Mouse (Mus musculus): ENCODE results near the gene Xrcc1. TPM values are rescaled to one million over a fixed set of nuclear protein-coding genes. Genes with fewer than 3 reads are reported as not detected.

Gene Xrcc1
- polyA plus RNA-seq, 1 experiment: 129 TPM

DNA sequence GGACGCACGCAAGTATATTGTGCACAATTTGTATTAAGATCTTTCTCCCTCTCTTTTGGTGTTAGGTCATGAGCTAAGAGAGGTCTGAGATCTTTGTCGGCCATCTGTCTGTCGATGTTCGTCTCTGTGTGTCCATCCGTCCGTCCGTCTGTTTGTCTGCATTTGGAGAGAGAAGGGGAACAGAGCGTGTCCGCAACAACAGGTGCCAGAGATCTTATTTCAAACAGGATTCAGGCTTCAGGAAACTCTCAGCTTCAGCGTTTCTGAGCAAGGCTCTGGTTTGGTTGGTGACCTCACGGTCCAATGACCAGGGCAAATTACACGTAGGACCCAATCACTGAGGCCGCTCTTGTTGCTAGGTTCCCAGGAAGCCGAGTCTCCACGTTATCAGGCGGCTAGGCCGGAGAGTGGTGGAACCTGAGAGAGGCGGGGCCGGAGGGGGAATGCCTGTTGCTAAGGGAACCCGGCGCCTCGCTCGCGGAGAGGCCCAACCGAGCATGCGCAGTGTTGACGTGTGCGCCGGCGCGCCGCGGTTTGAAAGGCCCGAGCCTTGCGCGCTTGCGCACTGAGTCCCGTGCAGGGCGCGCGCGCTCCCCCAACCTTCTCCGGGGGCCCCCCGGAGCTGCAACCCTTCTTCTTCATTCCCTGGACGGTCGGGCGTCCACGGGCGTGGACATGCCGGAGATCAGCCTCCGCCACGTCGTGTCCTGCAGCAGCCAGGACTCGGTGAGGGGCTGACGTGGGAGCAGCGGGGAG, 723 bp downstream of the Xrcc1 start:
- peak overlapping the region; percentile 80 for H3K27ac ChIP-seq (ENCODE audit: control insufficient read depth, insufficient read depth, low read depth, low read length, poor library complexity)
- H3K4me3 ChIP-seq (replicated peaks; ENCODE audit: control insufficient read depth, low read depth, low read length): peak overlapping the region; percentile 91
- under 1% methylated on average over 57 of the region's 57 CpGs for WGBS
- peaks cover 4% of the 10 kb centered on the region for H3K4me1 ChIP-seq (ENCODE audit: control insufficient read depth, insufficient read depth, low read length)
- TF ChIP-seq CTCF (IDR thresholded peaks at IDR 0.05; ENCODE audit: control insufficient read depth, insufficient read depth, low read length) (no peak), POLR2A (IDR thresholded peaks at IDR 0.05; ENCODE audit: borderline replicate concordance, control insufficient read depth, low read depth, low read length) (peak; percentile 49; the same call in 1 of the 2 replicates)

DNA sequence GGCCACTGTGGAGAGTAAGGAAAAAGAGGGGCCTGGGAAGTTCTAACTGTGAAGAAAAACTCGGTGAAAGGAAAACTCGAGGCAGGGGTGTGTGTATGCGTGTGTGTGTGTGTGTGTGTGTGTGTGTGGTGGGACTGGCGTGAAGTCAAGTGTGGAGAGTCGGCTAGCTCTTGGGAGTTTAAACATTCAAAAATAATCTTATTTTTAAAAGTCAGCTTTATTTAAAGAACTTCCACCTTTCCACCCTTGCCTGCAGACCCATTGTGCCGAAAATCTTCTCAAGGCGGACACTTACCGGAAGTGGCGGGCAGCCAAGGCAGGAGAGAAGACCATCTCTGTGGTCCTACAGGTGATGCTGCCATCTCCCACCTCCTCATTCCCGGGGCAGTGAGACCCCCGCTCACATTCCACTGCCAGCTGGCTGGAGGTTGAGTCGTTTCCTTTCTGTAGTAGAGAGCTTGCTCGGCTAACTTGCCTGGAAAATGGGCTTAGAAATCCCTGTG, 1.5 kb downstream of the Xrcc1 start:
- H3K27ac ChIP-seq (ENCODE audit: control insufficient read depth, insufficient read depth, low read depth, low read length, poor library complexity): peak overlapping the region; percentile 66; the same call in 1 of the 2 replicates
- TF ChIP-seq CTCF (IDR thresholded peaks at IDR 0.05; ENCODE audit: control insufficient read depth, insufficient read depth, low read length) (no peak), POLR2A (IDR thresholded peaks at IDR 0.05; ENCODE audit: borderline replicate concordance, control insufficient read depth, low read depth, low read length) (no peak)
- peaks cover 4% of the 10 kb centered on the region for H3K4me1 ChIP-seq (ENCODE audit: control insufficient read depth, insufficient read depth, low read length)
- H3K4me3 ChIP-seq (replicated peaks; ENCODE audit: control insufficient read depth, low read depth, low read length): peak overlapping the region; percentile 91
- 29% methylated on average over 13 of the region's 13 CpGs for WGBS

DNA sequence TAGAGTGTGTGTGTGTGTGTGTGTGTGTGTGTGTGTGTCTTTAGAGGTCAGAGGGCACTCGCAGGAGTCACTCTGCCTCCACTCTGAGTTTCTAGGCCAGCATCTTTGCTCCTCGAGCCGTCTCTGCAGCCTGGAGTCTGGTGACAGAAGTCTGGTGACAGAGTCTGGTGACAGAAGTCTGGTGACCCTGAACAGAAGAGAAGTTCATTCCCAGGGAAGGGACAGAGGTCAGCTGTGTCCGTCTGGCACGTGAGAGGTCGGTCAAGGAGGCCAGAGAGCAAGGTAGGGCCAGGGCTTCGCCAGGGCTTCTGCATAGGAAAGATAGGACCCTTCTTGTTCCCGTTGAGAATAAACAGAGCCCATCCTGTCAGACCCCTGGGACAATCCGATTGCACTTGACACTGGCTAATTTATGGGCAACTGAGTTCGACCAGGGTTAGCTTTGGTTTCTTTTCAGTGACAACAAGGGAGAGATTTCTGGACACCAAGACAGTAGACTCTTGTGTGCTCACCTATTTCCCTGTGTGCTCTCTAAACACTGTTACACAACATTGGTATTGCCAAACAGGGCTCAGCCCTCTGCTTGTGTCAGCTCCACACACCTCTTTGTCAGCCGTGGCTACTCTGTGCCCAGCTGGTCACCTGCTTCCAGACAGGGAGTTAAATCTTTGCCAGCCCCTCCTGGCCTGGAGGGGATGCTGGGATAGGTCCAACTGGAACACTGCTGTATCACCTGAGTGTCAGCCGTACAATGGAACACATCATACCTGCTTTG, 6.1 kb downstream of the Xrcc1 start:
- 71% methylated on average over 12 of the region's 12 CpGs for WGBS
- H3K27ac ChIP-seq (ENCODE audit: control insufficient read depth, insufficient read depth, low read depth, low read length, poor library complexity): peak overlapping the region; percentile 40; the same call in 1 of the 2 replicates
- peaks cover 2% of the 10 kb centered on the region; the same call in 1 of the 2 replicates for H3K4me1 ChIP-seq (ENCODE audit: control insufficient read depth, insufficient read depth, low read length)
- TF ChIP-seq CTCF (IDR thresholded peaks at IDR 0.05; ENCODE audit: control insufficient read depth, insufficient read depth, low read length): no peak
- no peak for TF ChIP-seq POLR2A (IDR thresholded peaks at IDR 0.05; ENCODE audit: borderline replicate concordance, control insufficient read depth, low read depth, low read length)
- H3K4me3 ChIP-seq (replicated peaks; ENCODE audit: control insufficient read depth, low read depth, low read length): no peak overlapping the region

DNA sequence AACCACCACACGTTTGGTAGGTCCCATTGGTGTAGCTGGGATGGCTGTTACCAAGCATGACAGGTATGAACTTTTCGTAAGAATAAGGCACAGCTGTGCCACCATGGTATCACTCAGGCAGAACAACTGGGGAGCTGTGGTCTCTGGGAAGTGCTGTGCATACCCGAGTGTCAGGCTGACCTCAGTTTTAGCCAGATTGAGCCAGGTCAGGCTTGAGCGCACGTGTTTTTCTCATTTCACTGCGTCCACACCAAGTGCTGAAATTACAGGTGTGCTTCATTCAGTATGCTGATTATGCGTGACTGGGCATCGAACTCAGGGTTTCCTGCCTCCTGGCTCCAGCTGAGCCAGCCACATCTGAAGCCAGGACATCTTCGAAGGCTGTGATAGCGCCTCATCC, 9.7 kb downstream of the Xrcc1 start:
- 83% methylated on average over 10 of the region's 10 CpGs for WGBS
- Histone ChIP-seq H3K27ac (ENCODE audit: control insufficient read depth, insufficient read depth, low read depth, low read length, poor library complexity) (no peak overlapping the region), H3K4me1 (ENCODE audit: control insufficient read depth, insufficient read depth, low read length) (no peaks in the 10 kb centered on the region), H3K4me3 (replicated peaks; ENCODE audit: control insufficient read depth, low read depth, low read length) (no peak overlapping the region)
- TF ChIP-seq CTCF (IDR thresholded peaks at IDR 0.05; ENCODE audit: control insufficient read depth, insufficient read depth, low read length) (no peak), POLR2A (IDR thresholded peaks at IDR 0.05; ENCODE audit: borderline replicate concordance, control insufficient read depth, low read depth, low read length) (no peak)

GRCm38 (mm10) chr7:24561450-24561849, 15.4 kb downstream of the Xrcc1 start:
- Histone ChIP-seq H3K4me1 (ENCODE audit: control insufficient read depth, insufficient read depth, low read length) (no peaks in the 10 kb centered on the region; the same call in 1 of the 2 replicates), H3K4me3 (replicated peaks; ENCODE audit: control insufficient read depth, low read depth, low read length) (no peak overlapping the region), H3K27ac (ENCODE audit: control insufficient read depth, insufficient read depth, low read depth, low read length, poor library complexity) (no peak overlapping the region)
- no peak for TF ChIP-seq POLR2A (IDR thresholded peaks at IDR 0.05; ENCODE audit: borderline replicate concordance, control insufficient read depth, low read depth, low read length)
- TF ChIP-seq CTCF (IDR thresholded peaks at IDR 0.05; ENCODE audit: control insufficient read depth, insufficient read depth, low read length): no peak
- 86% methylated on average over 4 of the region's 4 CpGs for WGBS

GRCm38 (mm10) chr7:24563191-24563836, 17.2 kb downstream of the Xrcc1 start:
- no peak overlapping the region for H3K4me3 ChIP-seq (replicated peaks; ENCODE audit: control insufficient read depth, low read depth, low read length)
- no peak for TF ChIP-seq CTCF (IDR thresholded peaks at IDR 0.05; ENCODE audit: control insufficient read depth, insufficient read depth, low read length)
- TF ChIP-seq POLR2A (IDR thresholded peaks at IDR 0.05; ENCODE audit: borderline replicate concordance, control insufficient read depth, low read depth, low read length): no peak
- H3K4me1 ChIP-seq (ENCODE audit: control insufficient read depth, insufficient read depth, low read length): no peaks in the 10 kb centered on the region; the same call in 1 of the 2 replicates
- no peak overlapping the region for H3K27ac ChIP-seq (ENCODE audit: control insufficient read depth, insufficient read depth, low read depth, low read length, poor library complexity)
- 85% methylated on average over 8 of the region's 8 CpGs for WGBS

DNA sequence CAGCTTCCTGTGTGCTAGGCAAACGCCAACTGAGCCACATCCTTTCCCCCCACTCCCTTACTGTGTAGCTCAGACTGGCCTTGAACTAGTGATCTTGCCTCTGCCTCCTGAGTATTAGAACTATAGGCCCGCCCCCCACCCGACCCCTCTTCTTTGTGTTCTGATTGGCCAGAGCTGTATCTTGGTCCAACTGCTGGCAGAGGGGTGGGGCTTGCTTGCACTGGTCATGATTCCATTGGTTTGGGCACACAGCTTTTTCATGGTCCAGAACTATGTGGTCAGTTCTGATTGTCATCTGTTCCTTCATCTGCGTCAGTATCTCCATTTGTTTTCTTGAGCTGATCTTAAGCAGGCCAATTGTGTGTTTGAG, 17.7 kb downstream of the Xrcc1 start:
- 84% methylated on average over 4 of the region's 4 CpGs for WGBS
- H3K4me3 ChIP-seq (replicated peaks; ENCODE audit: control insufficient read depth, low read depth, low read length): no peak overlapping the region
- no peaks in the 10 kb centered on the region; the same call in 1 of the 2 replicates for H3K4me1 ChIP-seq (ENCODE audit: control insufficient read depth, insufficient read depth, low read length)
- no peak for TF ChIP-seq CTCF (IDR thresholded peaks at IDR 0.05; ENCODE audit: control insufficient read depth, insufficient read depth, low read length)
- no peak for TF ChIP-seq POLR2A (IDR thresholded peaks at IDR 0.05; ENCODE audit: borderline replicate concordance, control insufficient read depth, low read depth, low read length)
- no peak overlapping the region for H3K27ac ChIP-seq (ENCODE audit: control insufficient read depth, insufficient read depth, low read depth, low read length, poor library complexity)
